Mouse (Mus musculus) heart, postnatal 14 days (tissue): Measurements from ENCODE around the gene Adam15. TPM values are rescaled to one million over a fixed set of nuclear protein-coding genes. Genes with fewer than 3 reads are reported as not detected.

ENCODE experiments used
- DNase-seq, 2 experiments: peaks; one replicate each; pipeline ENCODE4 v3.0.0; 2021 to 2022
- intact Hi-C: fragments of 180-260 bp; cut with DNase I; formaldehyde crosslinking; loops from one replicate; pipeline ENCODE4 v1.15.1; 2025
- total RNA-seq, 2 experiments: library from RNA; stranded (reverse); gene quantifications; 2 replicates each; pipeline ENCODE4 v1.2.3; 2021

Gene Adam15
- total RNA-seq, 2 experiments from 2014 or later: 80.4 to 100.0 TPM

DNA sequence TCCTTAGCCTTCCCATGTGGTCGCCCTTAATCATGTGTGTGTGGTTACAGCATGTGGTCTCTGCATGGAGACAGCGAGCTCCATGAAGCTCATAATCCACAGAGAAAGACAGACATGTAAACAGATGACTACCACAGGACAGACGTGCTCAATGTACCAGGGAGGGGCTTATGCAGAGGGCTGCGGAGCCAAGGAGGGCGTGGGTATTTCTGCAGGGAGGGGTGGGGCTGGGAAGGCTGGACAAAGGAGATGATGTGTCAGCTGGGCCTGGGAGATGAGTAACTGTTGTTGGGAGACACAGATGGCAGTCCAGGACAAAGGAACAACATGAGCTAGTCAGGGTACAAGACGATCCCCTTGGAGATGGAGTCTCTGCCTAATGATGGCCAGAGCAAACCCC, 9.8 kb upstream of the Adam15 start:
- no peak for DNase-seq
- intact Hi-C loops: no loop called here

DNA sequence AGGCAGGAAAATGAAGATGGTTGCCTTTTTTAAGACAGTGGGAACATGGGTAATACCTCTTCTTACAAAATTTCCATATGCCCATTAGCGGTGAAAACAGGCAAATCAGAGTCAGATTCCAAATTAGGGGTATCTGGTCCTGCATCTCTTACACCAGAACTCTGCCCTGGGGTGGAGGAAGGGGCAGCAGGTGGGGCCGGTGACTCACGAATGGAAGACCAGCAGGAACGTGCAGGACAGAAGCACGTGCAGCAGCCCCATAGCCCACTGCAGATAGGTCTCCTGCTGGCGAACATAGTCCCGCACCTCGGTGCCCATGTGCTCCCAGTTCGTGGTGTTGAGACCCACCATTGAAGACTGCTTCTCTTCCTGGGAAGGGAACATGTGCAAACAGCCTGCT, 6.2 kb upstream of the Adam15 start:
- intact Hi-C loops: no loop called here
- no peak for DNase-seq

DNA sequence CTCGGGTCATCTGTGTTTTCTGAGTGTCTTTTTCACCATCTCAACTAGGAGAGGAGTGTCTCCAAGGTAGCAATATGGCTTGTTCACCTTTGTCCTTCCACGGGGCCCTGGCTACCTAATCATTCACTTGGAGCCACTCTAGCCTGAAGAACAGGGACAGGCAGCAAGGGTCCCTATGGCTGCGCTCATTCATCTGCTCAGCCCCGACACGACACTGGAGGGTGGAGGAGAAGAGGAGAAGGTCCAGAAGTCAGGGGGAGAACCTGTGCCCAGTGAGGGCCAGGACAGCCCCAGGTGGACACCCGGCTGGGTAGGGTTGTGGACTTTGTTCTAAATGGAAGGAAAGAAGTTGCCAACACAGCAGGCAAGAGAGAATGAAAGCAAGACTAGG, 5.7 kb upstream of the Adam15 start:
- DNase-seq: no peak
- intact Hi-C loops: loop anchor here (2.0 kb wide), 1 partner anchor 39 kb away; no protein-coding TSS in a partner anchor

DNA sequence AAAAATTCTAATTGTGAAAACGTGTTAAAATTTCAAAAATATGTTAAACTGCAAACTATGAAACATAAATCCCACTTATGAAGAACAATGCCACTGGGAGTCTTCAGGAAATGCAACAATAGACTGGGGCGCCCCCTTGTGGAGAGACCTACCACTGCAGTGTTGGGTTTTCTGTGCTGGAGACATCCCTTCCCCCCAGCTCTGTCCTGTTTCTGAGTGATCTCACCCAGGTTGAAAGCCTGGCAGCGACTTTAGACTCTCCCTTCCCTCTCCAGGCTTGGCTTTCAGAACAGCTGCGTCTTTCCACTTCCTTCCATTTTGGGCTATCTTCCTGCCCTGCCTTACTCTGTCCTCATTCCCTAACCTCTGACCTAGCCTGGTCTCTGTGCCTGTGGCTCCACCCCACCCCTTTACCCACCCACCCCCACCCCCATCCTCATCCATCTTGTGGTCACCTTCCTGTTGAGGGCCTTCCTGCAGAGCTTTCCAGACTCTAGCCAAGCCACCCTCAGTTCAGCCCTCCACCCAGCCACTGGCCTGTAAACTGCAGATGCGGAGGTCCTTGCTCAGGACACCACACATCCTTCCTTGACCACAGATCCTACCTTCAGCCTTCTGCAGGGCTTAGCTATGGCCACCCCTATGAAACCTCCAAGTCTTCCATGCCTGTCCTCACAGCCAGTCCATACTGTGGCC, 5.2 kb upstream of the Adam15 start:
- intact Hi-C loops: loop anchor here (1.0 to 2.0 kb wide), 2 partner anchors 15 to 38 kb away; no protein-coding TSS in a partner anchor
- DNase-seq: peak; percentile 88 to 93

DNA sequence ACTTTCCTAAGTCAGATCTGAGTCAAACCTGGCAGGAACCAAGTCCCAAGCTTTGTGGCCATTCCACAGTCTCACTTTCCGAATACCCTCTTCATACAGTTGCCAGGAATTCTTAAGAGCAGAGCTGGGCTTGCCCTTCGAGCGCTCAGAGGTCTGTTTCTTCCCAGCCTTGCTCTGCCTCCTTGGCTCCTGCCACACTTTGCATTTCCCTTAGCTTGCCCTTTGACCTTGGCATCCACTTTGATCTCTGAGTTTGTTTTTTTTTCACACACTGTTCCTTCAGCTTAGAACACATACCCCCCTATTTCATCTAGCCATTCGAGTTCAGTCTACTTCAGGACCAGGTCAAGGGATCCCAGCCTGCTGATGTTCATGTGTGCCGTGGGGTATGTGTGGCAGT, 1.5 kb upstream of the Adam15 start:
- intact Hi-C loops: no loop called here

GRCm38 (mm10) chr3:89348911-89349868, 606 bp downstream of the Adam15 start:
- intact Hi-C loops: no loop called here
- peak; percentile 67 to 76 for DNase-seq

More for the DNA sequence above, 1.5 kb upstream of the Adam15 start:
- no peak for DNase-seq

DNA sequence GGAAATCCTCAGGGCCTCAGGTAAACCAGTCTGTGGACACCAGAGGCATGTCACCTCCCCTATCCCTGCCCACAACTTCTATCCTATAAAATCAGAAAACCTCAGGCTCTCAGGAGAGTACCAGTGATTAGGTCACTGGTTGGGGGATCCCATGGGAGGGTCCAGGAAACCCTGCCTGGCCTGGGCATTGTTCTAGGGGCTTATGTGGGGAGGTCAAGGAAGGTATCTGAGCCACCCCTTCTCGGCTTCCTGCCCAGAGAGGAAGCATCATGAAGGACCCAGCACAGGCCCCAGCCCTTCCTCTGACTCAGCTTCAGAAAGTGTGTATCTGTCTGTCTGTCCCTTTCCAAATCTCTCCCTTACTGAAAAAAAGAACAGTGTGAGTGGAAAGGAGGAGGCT, 1.9 kb downstream of the Adam15 start:
- intact Hi-C loops: no loop called here
- peak; percentile 45 to 50 for DNase-seq

DNA sequence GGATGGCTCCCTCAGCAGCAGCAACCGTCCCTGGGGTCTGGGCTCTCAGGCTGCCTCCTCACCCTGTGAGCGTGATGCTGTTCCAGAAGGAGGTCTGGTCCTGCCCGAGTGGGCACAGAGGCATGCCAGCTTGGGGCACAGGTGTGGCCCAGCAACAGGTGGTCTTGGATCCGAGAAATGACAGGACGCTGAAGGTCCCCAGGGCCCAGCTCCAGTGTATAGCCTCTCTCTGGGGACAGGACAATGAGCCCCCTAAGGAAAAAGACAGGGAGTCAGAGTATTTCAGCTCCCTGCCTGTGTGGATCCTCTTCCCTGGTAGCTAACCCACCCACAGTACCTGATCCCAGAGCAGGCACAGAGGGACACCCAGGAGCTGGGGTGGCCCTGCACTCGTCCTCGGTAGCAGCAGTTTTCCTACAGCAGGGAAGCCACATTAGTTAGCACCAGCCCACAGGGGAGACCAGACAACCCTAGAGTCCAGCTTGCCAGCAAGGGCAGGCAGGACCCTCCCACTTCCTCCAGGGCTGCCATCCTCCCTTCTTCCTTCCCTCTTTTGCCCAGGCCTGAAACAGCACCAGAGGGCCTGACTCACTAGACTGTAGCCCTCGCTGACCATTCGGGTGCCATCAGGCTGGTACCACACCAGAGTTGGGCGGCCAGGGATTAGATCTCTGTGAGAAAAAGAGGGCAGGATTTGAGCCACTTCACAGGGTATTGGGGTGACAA, 2.8 kb downstream of the Adam15 start:
- intact Hi-C loops: no loop called here
- DNase-seq: no peak

GRCm38 (mm10) chr3:89343279-89343678, 6.5 kb downstream of the Adam15 start:
- no peak for DNase-seq
- intact Hi-C loops: no loop called here

DNA sequence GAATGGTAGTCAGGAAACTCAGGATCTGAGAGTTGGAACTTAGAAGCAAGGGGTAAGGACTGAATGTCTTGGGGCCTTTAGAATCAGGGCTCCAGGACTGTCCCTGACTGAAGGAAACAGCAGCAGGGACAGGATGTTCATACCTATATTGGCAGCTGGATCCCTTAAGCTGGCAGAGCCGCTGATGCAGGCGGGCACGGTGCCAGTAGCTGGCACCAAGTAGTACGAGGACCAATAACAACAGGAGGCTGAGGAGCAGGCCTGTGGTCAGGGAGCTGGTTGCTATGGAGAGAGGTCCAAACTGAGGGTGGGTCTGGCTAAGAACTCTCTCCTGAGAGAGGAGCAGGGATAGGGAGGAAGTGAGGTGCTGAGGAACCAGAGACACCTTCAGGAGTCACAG, 8.0 kb downstream of the Adam15 start:
- DNase-seq: no peak
- intact Hi-C loops: loop anchor here (2.0 kb wide), 1 partner anchor 347 kb away; no protein-coding TSS in a partner anchor

DNA sequence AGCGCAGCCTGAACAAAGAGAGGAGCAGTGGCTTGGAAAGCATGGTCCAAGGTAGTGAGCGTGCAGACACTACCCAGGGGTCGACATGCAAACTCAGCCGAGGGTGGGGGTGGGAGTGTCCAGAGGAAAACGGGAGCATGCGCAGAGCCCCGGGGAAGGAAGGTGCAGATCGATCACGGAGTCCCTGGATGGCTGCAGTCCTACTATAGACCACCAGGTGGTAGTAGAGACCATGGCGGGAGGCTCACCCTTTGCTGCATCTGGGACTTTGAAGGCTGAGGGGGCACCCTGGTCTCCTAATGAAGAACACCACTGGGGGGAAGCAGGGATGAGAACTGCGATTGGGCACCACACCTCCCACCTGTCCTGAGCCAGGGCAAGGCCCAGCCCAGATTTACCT, 9.3 kb downstream of the Adam15 start:
- peak; percentile 74 to 88 for DNase-seq
- intact Hi-C loops: loop anchor here (1.0 to 2.0 kb wide), 2 partner anchors 14 to 348 kb away; no protein-coding TSS in a partner anchor

DNA sequence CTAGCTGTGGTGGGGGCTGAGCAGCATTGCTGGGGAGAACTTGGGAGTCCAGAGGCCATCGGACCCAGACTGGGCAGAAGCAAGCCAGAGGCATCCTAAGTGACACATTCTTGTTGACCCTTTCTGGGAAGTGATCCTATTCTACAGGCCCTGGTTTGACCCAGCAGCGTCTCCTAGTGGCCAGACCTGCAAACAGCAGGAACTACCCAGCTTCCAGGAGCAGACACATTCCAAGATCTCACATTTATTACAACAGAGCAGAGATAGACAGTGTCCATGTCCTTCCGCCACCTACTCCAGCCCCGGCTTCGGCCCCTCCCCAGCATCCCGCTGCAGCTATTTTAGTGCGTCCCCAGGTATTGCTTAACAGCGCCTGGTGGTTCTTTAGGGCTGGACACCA, 10.4 kb downstream of the Adam15 start:
- DNase-seq: peak; percentile 64 to 82
- intact Hi-C loops: loop anchor here (5.0 kb wide), 1 partner anchor 148 kb away; no protein-coding TSS in a partner anchor

DNA sequence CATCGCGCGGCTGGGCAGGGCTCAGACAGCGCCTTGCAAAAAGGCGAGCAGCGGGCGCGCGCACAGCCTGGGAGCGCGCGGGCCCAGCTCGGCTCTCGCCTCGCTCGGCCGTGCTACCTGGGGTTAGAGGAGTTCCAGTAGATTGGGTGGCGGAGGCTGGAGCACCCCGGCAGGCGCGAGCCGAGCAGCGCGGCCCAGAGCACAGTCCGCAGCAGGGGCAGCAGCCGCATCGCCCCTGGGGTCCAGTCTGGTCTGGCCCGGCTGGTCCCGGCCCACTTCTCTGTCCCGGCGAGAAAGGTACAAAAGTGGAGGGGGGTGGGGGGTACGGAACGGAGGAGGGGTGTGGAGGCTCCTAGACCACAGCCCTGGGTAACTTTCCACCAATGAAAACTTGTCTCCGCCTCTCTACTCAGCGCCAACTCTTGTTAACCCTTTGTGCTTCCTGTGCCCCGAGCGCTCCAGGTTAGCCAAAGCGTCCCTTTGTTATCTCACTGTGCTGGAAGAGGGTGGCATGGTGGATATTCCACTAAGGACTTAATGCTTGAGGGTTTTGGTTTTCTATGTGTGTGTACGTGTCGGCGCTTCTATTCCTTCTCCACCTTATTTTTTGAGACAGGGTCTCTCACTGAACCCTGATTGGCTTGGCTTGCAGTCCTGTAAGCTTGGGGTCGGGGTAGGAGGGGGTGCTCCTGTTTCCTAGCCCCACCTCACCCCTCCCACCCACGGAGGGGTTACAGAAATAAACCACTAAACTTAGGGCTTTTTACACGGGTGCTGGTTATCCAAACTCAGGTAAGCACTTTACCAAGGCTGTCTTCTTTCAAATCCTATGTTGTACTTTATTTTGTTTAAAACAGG, 11.8 kb downstream of the Adam15 start, which contains the start of gene Efna4:
Gene Efna4 (minus strand): TSS at position 308 of the 858 bp plus-strand sequence.
- intact Hi-C loops: loop anchor here (2.0 to 5.0 kb wide), 2 partner anchors 19 to 149 kb away; no protein-coding TSS in a partner anchor
- peak; percentile 54 to 61 for DNase-seq

GRCm38 (mm10) chr3:89337062-89337720, 12.6 kb downstream of the Adam15 start:
- intact Hi-C loops: loop anchor here (2.0 to 5.0 kb wide), 2 partner anchors 18 to 150 kb away; no protein-coding TSS in a partner anchor
- DNase-seq: no peak

GRCm38 (mm10) chr3:89336529-89336928, 13.3 kb downstream of the Adam15 start:
- DNase-seq: no peak
- intact Hi-C loops: loop anchor here (2.0 to 5.0 kb wide), 2 partner anchors 18 to 151 kb away; no protein-coding TSS in a partner anchor

GRCm38 (mm10) chr3:89333053-89333452, 16.7 kb downstream of the Adam15 start:
- intact Hi-C loops: no loop called here
- no peak for DNase-seq

- DNase-seq: no peak
- intact Hi-C loops: no loop called here
Measured at GRCm38 (mm10) chr3:89332476-89332875, 17.3 kb downstream of the Adam15 start.

- intact Hi-C loops: no loop called here
- no peak for DNase-seq
Measured at GRCm38 (mm10) chr3:89332013-89332412, 17.8 kb downstream of the Adam15 start.

DNA sequence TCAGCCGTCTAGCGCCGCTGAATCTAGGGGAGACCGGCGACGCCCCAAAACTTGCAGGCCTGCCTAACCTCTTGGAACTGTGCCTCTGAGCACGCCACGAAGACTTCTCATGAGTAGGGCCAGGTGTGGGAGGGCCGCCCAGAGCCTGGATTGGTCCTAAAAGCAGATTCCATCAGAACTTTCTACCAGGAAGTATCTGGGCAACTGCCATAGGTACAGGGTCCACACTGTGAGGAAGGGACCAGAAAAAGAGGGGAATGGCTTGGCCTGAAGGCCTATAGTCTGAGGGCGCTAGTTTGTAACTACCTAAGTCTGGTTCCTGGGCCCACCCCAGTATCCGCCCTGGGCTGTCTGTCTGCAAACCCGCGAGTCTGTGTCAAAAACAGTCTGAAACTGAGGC, 18.2 kb downstream of the Adam15 start:
- intact Hi-C loops: no loop called here

More for the DNA sequence above, 18.2 kb downstream of the Adam15 start:
- DNase-seq: no peak
